Mouse (Mus musculus) fat pad, adult 2 months (tissue): ENCODE data around the gene Sdccag8.

Experiments
- DNase-seq: peaks from one replicate; pipeline ENCODE4 v3.0.0-alpha.2; 2011; ENCODE audit warnings: low read depth, low spot score; ENCODE audit errors: extremely low read depth

The Sdccag8 gene

DNA sequence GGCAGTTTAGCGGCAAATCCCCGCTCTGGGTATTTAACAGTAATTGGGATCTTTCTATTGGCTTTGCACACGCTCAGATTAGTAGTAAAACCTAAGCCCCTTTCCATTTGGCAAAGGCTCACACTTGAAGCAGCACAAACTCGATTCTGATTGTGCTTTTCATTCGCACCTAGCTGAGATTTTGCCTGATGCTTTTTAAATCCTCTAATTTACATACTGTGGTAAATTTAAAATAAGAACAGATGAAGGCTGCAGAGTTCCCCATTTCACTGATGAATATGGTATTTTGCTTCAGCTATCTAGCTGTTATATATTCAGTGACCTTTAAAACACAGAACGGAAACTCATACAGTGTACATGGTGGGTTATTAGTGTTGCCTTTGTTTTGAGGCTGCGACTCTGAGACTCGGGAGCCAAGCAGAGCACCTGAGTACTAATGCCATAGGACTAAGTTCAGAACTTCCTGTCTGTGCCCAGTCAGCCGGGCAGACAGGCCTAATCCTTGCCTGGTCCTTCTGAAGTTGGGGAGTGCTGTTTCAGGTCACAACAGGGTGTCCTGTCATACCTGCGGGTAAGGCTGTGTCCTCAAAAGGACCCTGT is 166.4 kb downstream of the Sdccag8 start:
- no peak for DNase-seq

- no peak for DNase-seq
Measured at GRCm38 (mm10) chr1:176981511-176981910, 167.1 kb downstream of the Sdccag8 start.

DNA sequence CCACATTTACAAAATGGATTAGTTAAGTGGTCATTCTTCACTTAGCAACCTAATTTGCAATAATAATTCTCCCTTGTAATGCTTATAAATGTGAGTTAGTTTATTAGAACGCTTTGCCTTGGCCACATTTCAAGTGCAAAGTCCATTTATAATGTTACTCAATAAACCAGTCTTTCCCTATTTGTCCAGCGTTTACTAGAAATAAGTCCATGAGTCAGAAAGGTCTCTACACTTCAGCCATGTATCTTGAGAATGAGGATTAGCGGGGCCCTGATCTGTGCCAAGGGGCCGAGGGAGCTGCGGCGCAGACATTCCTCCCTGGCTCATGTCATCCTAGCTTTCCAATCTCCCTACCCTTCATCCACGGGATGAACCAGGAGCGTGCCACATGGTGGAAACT is 168.2 kb downstream of the Sdccag8 start:
- no peak for DNase-seq

GRCm38 (mm10) chr1:176985691-176986090 is 171.2 kb downstream of the Sdccag8 start:
- DNase-seq = no peak

DNA sequence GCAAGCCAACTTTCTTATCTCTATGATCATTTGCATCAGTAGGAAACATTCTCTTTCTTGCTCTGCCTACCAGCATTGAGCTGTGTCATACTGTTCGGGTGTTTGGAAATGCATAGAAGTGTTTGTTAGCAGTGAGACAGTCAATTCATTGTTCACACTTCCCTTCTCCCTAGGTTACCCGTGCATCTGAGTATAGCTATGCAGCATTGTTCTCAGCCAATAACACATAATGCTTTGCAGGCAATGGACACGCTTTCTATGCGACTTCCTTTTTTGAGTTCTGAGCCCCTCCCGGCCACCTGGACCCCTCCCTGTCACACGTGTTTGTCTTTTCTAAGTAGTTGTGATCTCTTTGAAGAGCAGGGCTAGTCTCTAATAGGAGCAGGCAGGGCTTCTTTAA is 171.8 kb downstream of the Sdccag8 start:
- no peak for DNase-seq

DNA sequence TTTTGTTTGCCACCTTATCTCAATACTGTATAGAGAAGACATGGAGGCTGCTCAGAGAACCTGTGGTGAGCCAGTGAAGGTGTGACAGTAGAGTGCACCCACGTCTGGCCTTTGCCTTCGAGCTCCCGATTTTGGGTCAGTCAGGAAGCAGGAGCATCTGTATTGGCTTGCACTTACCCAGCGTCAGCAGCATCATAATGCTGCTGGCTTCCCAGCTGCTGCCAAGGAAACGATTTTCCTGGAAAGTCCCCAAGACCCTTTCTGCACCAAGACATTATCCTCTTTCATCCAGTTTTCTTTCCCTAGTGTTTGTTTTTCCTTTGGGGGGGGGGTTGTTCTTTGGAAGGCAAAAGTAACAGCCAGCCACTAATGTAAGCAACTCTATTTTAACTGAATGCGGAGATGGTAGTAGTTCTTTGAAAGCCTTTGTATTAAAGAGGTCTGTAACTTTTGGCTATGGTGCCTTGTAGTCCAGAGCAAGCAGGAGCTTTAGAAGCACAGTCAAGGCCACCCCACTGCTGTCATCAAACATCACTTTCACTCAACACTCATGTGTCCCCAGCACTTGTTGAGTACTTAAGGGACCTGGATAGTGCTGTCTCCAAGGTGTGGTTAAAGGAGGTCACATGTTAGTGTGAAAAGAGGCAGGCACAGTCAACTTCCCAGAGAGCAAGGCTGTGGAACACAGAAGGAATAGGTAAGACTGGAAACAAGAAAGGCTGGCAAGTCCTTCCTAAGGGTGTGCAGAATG is 172.7 kb downstream of the Sdccag8 start:
- no peak for DNase-seq

GRCm38 (mm10) chr1:176991473-176991872 is 177.0 kb downstream of the Sdccag8 start:
- DNase-seq = no peak

GRCm38 (mm10) chr1:176992517-176992916 is 178.1 kb downstream of the Sdccag8 start:
- no peak for DNase-seq

DNA sequence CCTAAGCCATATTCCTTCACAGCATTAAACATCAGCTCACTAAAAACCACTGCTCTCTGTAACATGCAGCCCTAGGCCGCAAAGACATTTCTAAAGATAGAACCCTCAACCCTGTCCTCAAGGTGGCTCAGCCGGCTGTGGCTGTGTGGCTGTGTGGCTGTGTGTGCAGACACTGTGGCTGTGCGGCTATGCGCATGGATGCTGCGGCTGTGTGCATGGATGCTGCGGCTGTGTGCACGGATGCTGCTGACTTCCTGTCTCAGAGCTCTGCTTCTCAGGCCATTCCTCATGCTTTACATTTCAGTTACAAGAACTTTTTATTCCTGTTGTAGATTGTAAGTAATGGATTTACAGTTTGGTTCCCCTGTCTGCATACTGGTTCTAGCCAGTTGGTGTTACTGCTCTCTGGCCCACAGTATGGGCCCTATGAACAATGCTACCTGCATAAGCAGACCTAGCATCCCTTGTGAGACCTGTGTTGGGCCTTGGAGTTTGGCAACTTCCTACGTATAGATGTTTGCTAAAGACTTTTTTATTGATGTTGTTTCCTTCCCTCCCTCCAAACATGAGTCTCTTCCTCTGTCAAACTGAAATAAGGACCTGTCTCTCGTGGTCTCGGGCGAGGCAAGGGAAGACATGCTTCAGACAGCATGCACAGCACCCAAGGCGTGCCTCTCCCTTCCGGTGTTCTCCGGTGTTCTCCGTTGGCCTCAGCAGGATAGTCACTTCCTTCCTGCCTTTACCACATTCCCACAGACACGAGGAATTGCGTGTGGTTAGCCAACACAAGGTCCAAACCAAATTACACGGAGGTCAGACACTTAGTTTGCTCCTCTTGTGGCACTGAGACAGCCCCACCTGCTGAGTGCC is 178.9 kb downstream of the Sdccag8 start:
- no peak for DNase-seq

- DNase-seq = no peak
Measured at GRCm38 (mm10) chr1:176994087-176994486, 179.6 kb downstream of the Sdccag8 start.

DNA sequence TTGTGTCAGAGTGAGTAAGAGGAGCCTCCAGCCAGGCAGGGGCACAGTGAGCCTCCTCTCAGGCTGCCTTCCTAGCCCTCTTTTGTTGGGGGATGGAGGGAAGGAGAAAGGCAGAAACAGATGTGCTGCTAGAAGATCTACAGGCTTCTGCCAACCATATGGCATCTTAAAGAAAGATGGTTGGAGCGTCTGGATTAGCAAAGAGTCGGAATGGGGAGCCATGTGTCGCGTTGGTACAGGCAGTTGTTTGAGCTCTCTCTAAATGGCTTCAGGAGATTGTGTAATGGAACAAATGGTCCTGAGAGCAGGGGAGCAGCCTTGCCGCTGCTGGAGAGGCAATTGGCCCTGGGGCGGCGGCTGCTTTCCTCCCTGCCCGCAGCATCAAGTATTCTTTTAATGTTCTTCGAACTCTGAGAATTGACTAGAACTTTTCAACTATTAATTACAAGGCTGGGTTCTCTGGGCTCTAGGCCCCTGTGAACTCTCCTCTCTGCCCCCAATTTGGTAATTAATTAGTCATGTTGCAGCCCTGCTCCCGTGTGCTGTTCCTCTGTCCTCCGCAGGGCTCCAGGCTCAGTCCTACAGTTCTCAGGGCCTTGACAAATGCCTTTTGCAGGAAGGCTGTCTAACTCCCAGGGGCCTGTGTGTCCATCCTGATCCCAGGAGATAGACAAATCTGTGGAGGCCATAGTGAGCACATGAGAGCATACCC is 180.4 kb downstream of the Sdccag8 start:
- DNase-seq = no peak

DNA sequence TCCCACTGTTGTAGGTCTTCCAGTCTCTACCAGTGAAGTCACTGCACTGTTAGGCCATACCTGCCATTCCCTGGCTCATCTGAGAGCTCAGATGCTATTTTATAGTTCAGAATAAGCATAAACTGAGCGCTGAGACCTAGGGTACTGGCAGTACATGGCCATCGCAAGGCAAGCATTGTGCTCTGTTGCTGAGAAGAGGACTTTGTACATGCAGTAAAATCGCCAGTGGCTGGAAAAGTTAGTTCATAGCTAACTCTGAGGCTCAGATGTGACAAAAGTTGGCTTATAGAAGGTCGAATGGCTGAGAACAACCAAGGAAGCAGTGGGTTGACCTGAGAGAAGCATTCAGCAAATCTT is 180.9 kb downstream of the Sdccag8 start:
- no peak for DNase-seq

DNA sequence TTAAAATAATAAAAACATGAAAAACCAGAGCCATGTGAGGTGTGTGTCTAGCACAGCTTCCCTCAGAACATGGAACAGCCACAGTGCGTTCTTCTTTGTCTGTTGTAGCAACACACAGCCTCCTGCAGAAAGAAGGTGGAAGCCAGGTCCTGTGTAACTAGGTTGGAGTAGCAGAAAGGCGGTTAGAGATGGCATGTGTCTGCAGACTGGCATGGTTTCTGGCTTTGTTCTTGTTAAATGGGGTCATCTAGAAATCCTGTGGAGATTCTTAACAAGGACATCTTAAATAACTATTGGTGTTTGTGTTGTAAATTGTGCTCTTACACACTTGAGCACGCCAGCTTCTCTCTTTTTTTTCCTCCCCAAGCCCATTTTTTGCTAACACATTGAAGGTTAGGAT is 181.7 kb downstream of the Sdccag8 start:
- no peak for DNase-seq

- no peak for DNase-seq
Measured at GRCm38 (mm10) chr1:176996630-176997201, 182.3 kb downstream of the Sdccag8 start.

GRCm38 (mm10) chr1:176997254-176997653 is 182.8 kb downstream of the Sdccag8 start:
- no peak for DNase-seq

GRCm38 (mm10) chr1:176997711-176998689 is 183.5 kb downstream of the Sdccag8 start:
- DNase-seq = no peak

DNA sequence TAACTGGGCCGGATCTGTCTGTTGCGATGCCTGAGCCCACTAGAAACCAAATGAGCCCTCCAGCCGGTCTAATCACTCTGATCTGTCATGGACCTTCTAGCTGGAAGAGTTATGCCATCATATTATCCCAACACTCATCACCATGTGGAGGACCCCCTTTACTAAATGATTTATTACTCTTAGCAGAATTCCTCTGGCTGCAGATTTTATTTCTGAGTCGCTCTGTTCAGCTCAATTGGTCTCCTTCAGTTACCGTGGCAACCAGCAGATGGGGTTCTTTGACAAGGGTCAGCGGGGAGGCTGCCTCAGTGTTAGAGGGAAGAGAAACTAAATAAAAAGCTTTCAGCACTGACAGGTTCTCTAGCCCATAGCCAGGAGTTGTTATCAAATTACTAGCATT is 184.6 kb downstream of the Sdccag8 start:
- no peak for DNase-seq

- no peak for DNase-seq
Measured at GRCm38 (mm10) chr1:177002951-177003350, 188.5 kb downstream of the Sdccag8 start.

GRCm38 (mm10) chr1:177004041-177004741 is 189.7 kb downstream of the Sdccag8 start:
- DNase-seq = no peak
